Mouse (Mus musculus) inflammation-experienced regulatory T-cells (primary cell): ENCODE measurements around the gene Prr12. TPM values are rescaled to one million over a fixed set of nuclear protein-coding genes. Genes with fewer than 3 reads are reported as not detected.

Source experiments
- polyA plus RNA-seq, 2 experiments: library from polyadenylated mRNA; unstranded; fragments of 100-300 nt; shearing (Covaris generic); gene quantifications; one replicate each; pipeline ENCODE4 v1.2.1; 2017

The Prr12 gene
- 1 to 10 TPM; 2.2 to 4.1 TPM for polyA plus RNA-seq

DNA sequence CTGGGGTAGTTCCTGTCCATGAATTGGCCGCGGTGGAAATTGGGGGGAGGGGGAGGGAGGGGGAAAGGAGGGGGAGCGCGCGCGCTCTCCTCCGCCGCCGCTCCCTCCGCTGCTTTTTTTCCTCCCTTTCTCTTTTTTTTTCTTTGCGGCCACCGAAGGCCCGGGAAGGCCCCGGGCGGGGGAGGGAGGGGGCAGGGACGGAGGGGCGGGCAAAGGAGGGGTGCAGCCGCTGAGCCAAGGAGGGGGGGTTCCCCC lies at the start of gene Prr12:
TSS of gene Prr12 (minus strand) at position 20 of the 255 bp plus-strand sequence.

GRCm38 (mm10) chr7:45092048-45092447 lies 39.4 kb upstream of the Prr12 start, which contains the start of gene Rcn3:
Rcn3 (minus strand) TSS chr7:45092221.

DNA sequence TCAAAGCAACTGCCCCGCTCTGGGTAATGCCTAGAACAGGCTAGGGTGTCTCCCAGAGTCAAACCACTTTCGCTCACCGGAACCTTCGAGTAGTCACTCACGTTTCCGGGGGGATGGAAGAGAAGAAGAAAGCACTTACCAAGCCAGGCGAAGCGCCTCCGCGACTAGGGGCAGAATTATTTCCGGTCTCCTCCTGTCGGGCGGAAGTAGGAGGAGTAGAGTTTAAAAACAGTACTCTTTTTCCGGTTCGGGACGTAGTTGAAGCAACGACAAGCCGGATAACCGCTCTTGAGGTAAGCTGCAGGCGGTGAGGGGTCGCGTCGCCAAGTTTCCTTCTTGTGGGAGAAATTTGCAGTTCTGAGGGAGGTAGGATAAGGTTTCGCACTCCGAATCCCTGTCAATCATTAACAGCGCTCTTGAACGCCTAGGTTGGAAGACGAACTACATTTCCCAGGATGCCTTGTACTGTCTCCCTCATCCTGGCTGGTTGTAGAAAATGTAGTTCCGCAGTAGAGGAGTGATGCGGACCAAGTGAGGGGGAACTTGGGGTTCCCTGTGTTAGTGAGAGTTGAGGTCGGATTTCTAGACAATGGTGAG lies 9.7 kb upstream of the Prr12 start, which contains the start of the genes Nosip and Prrg2:
TSS of gene Nosip (plus strand) at position 191 of the 597 bp plus-strand sequence.
TSS of gene Prrg2 (minus strand) at position 439 of the 597 bp plus-strand sequence.

GRCm38 (mm10) chr7:45017242-45018061 lies 35.2 kb downstream of the Prr12 start, which contains the start of gene Rras:
Rras (plus strand) TSS chr7:45017961.

DNA sequence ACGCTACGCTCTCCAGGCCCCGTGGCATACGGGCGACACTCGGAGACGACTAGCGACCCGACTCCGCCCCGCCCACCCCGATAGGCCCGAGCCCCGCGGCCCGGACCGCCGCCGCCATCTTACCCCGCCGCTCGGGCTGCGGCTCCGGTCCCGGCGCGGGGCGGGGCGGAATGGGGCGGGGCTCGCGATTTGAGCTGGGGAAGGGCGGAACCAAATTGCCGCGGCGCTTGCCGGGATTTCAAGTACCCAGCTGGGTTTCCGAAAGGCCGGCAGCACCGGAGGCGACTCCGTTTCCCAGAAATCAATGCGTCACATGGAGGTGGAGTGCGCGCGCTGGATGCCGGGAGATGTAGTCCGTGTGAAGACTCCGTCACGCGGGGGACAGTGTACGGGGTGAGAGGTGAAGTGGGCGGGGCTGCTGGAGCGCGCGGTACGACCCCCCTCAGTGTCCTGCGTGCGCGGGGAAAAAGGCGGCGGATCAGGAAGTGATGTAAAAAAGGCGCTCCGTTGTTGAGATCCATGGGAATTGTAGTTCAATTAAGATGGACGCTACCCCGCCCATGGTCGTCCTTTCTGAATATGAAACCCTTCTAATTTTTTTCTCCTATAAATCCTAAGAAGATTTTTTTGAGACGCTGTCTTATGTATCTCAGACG lies 36.6 kb downstream of the Prr12 start, which contains the start of gene Scaf1:
TSS of gene Scaf1 (minus strand) at position 407 of the 656 bp plus-strand sequence.

DNA sequence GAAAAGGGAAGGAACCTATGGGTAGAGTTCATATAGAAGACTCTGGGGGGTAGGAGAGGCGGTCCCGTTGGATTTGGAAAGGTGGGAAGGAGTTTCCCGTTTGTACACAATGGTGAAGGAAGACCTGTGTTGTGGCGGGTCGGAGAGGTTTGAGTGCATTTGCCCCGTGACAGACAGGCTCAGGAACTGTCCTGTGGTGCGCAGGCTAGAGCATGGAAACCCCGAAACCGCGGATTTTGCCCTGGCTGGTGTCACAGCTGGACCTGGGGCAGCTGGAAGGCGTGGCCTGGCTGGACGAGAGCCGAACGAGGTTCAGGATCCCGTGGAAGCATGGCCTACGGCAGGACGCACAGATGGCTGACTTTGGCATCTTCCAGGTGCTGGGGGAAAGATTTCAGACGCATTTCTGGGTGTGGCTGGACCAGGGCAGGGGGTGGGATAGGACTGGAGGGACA lies 54.2 kb downstream of the Prr12 start, which contains the start of gene Bcl2l12:
TSS of gene Bcl2l12 (minus strand) at position 212 of the 455 bp plus-strand sequence.

GRCm38 (mm10) chr7:44997231-44997939 lies 55.3 kb downstream of the Prr12 start, which contains the start of gene Irf3:
Irf3 (plus strand) TSS chr7:44997648.

DNA sequence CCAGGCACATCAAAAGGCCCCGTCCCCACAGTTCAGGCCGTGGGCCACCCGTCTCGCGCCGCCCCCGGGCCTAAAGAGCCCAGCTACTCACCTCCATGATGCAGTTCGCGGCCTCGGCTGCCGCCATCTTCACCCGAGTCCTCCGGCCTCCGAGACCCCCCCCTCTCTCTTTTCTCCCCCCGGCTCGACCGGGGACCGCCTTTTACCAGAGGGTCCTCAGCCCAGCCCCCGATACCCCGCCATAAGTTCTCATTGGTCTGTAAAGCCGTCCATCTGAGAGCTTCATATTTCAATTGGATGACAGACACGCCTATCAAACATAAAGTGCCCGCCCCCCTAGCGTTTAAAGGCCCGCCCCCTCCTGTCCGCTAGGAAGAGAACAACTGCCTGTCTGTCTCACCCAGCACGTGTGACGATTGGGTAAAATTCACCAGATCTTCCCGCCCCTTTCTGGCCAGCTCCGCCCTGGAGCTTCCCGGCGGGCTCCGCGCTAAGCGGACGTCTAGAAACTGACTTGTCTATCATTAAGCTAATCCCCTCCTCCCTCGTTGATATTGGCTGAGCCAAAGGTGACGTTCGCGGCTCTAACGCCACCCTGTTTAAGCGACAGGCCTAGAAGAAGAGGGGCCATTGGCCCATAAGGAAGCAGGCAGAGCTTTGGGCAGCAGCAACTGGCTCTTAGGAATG lies 66.3 kb downstream of the Prr12 start, which contains the start of gene Prmt1:
TSS of gene Prmt1 (minus strand) at position 377 of the 687 bp plus-strand sequence.

Other genes starting within 250 kb of the Prr12 start
- 10 to 100 TPM; 40.5 to 41.4 TPM for gene Nup62, start 236.8 kb downstream of the Prr12 start, polyA plus RNA-seq
- 1 to 10 TPM; 3.0 to 8.6 TPM for gene Il4i1, start 236.5 kb downstream of the Prr12 start, polyA plus RNA-seq
- gene Atf5, start 236.2 kb downstream of the Prr12 start, polyA plus RNA-seq: under 1 TPM in 1 of 2 experiments, not detected in 1; 0.30 TPM
- gene Akt1s1, start 203.9 kb downstream of the Prr12 start, polyA plus RNA-seq: 10 to 100 TPM; 26.4 to 35.3 TPM
- gene Tbc1d17, start 203.8 kb downstream of the Prr12 start, polyA plus RNA-seq: 10 to 100 TPM; 83.2 to 90.0 TPM
- gene Pnkp, start 195.7 kb downstream of the Prr12 start, polyA plus RNA-seq: 10 to 100 TPM; 89.6 to 97.9 TPM
- gene Ptov1, start 183.1 kb downstream of the Prr12 start, polyA plus RNA-seq: 10 to 100 TPM; 28.9 to 30.2 TPM
- gene Med25, start 160.2 kb downstream of the Prr12 start, polyA plus RNA-seq: 10 to 100 TPM; 54.7 to 59.9 TPM
- gene Fuz, start 156.8 kb downstream of the Prr12 start, polyA plus RNA-seq: 10 to 100 TPM; 38.7 to 55.5 TPM
- 10 to 100 TPM; 56.8 to 69.1 TPM for gene Ap2a1, start 123.4 kb downstream of the Prr12 start, polyA plus RNA-seq
- under 1 TPM in 1 of 2 experiments, not detected in 1; 0.97 TPM for gene Tsks, start 109.7 kb downstream of the Prr12 start, polyA plus RNA-seq
- 1 to 10 TPM; 1.7 to 2.5 TPM for gene Cpt1c, start 78.0 kb downstream of the Prr12 start, polyA plus RNA-seq
- gene Prmt1, start 66.3 kb downstream of the Prr12 start, polyA plus RNA-seq: 100 to 1,000 TPM; 148 to 162 TPM
- gene Irf3, start 55.2 kb downstream of the Prr12 start, polyA plus RNA-seq: 100 to 1,000 TPM; 224 to 233 TPM
- 10 to 100 TPM; 23.6 to 30.4 TPM for gene Bcl2l12, start 54.2 kb downstream of the Prr12 start, polyA plus RNA-seq
- gene Scaf1, start 36.5 kb downstream of the Prr12 start, polyA plus RNA-seq: 10 to 100 TPM; 34.5 to 35.4 TPM
- gene Rras, start 34.9 kb downstream of the Prr12 start, polyA plus RNA-seq: 10 to 100 TPM; 30.9 to 34.3 TPM
- gene Nosip, start 9.5 kb upstream of the Prr12 start, polyA plus RNA-seq: 100 to 1,000 TPM in 1 of 2 experiments, 10 to 100 TPM in 1; 99.4 to 115 TPM
- 1 to 10 TPM; 2.7 to 4.1 TPM for gene Prrg2, start 9.8 kb upstream of the Prr12 start, polyA plus RNA-seq
- 10 to 100 TPM in 1 of 2 experiments, 1 to 10 TPM in 1; 3.5 to 13.7 TPM for gene Rcn3, start 39.3 kb upstream of the Prr12 start, polyA plus RNA-seq
- 1 to 10 TPM; 1.1 to 5.2 TPM for gene Fcgrt, start 51.0 kb upstream of the Prr12 start, polyA plus RNA-seq
- 1,000 to 10,000 TPM; 2,095 to 2,158 TPM for gene Rps11, start 71.6 kb upstream of the Prr12 start, polyA plus RNA-seq
- gene Rpl13a, start 75.9 kb upstream of the Prr12 start, polyA plus RNA-seq: 1,000 to 10,000 TPM; 2,041 to 2,586 TPM
- gene Gm45713, start 83.3 kb upstream of the Prr12 start, polyA plus RNA-seq: not detected
- gene Flt3l, start 83.6 kb upstream of the Prr12 start, polyA plus RNA-seq: 100 to 1,000 TPM; 207 to 313 TPM
- gene Pih1d1, start 101.4 kb upstream of the Prr12 start, polyA plus RNA-seq: 10 to 100 TPM; 53.5 to 57.9 TPM
- gene Aldh16a1, start 101.7 kb upstream of the Prr12 start, polyA plus RNA-seq: 10 to 100 TPM; 50.3 to 78.2 TPM
- under 1 TPM in 1 of 2 experiments, not detected in 1; 0.16 TPM for gene Slc17a7, start 111.1 kb upstream of the Prr12 start, polyA plus RNA-seq
- gene Gfy, start 126.7 kb upstream of the Prr12 start, polyA plus RNA-seq: not detected
- gene Pth2, start 128.1 kb upstream of the Prr12 start, polyA plus RNA-seq: not detected
- under 1 TPM; 0.24 to 0.70 TPM for gene Ccdc155, start 152.0 kb upstream of the Prr12 start, polyA plus RNA-seq
- 10 to 100 TPM; 23.4 to 31.7 TPM for gene Dkkl1, start 159.3 kb upstream of the Prr12 start, polyA plus RNA-seq
- gene Tead2, start 162.9 kb upstream of the Prr12 start, polyA plus RNA-seq: 1 to 10 TPM; 3.8 to 5.8 TPM
- 100 to 1,000 TPM; 565 to 611 TPM for gene Cd37, start 186.2 kb upstream of the Prr12 start, polyA plus RNA-seq
- under 1 TPM in 1 of 2 experiments, not detected in 1; 0.40 TPM for gene Slc6a16, start 188.2 kb upstream of the Prr12 start, polyA plus RNA-seq
- under 1 TPM; 0.18 to 0.38 TPM for gene Slc6a21, start 224.6 kb upstream of the Prr12 start, polyA plus RNA-seq